Mouse (Mus musculus) spleen, adult 2 months (tissue): ENCODE measurements at regions not wholly inside any gene's neighbourhood (a gene's known extent, or its start where the extent isn't known, plus 50 kb on each side); places are given as distances from the start of the nearest gene placed in this dataset.

Experiments used
- CTCF ChIP-seq: fragments of 200-500 bp; IDR thresholded peaks from 2 replicates; pipeline ENCODE4 v1.5.1; 2011; ENCODE audit warnings: mild to moderate bottlenecking, inconsistent platforms; ENCODE audit not compliant: insufficient read depth, insufficient read length, insufficient replicate concordance; ENCODE audit errors: extremely low read depth
- POLR2A ChIP-seq: fragments of 200-500 bp; IDR thresholded peaks from 2 replicates; pipeline ENCODE4 v1.6.1; 2011; ENCODE audit warnings: low read depth, low read length, inconsistent platforms

- no peak for TF ChIP-seq CTCF
- no peak for TF ChIP-seq POLR2A
Observed at GRCm38 (mm10) chr10:56799745-56800144, 422.6 kb downstream of the Gja1 start.
